Mouse (Mus musculus) induced T-regulatory cell, adult 2 months (primary cell): ENCODE measurements around the gene Hes6.

Experiments used
- DNase-seq: peaks from one replicate; pipeline ENCODE4 v3.0.0-alpha.2; 2012; ENCODE audit warnings: low read depth

The Hes6 gene

GRCm38 (mm10) chr1:91441855-91442254 is 28.0 kb upstream of the Hes6 start:
- DNase-seq = no peak

GRCm38 (mm10) chr1:91439776-91440175 is 25.9 kb upstream of the Hes6 start:
- no peak for DNase-seq

- no peak for DNase-seq
Observed at GRCm38 (mm10) chr1:91437573-91437972, 23.7 kb upstream of the Hes6 start.

DNA sequence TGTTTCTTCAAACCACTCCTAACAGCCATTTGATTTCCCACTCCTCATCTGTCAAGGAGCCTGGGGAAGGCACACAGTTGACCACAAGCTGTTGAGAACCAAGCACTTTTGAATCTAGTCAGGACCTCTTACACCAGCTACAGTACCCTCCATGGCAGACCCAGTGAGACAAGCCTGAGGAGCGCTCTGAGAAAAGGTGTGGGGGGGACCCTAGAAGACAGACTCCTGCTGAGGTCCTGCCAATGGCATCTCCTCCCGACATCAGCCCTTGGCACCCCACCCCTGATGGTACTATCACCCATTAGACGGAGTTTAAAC is 23.2 kb upstream of the Hes6 start:
- DNase-seq = no peak

GRCm38 (mm10) chr1:91436380-91437082 is 22.7 kb upstream of the Hes6 start:
- no peak for DNase-seq

DNA sequence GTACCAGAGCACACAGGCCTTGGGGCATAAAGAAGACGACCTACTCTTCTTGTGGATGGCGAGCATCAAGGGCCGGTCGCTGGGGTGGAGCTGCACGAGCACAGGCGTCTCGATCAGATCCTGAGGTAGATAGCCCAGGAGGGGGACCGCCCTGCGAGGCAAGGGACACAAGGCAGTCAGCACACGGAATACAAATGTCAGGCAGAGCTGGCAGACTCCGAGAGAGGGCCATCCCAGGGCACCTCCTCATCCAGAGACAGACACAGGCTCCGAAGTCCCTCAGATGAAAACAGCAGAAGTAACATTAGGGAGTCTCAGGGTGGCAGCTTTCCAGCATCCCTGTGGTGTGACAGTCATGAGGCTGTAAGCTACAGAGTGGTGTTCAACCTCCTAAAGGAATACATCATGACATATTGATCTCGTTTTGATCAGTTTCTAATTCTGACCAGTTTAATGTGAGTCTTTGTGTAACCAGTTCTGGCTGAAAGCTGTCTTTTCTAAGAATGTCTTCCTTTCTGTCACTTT is 21.8 kb upstream of the Hes6 start:
- no peak for DNase-seq

GRCm38 (mm10) chr1:91434905-91435304 is 21.1 kb upstream of the Hes6 start:
- DNase-seq = no peak

GRCm38 (mm10) chr1:91430761-91431160 is 16.9 kb upstream of the Hes6 start:
- no peak for DNase-seq

GRCm38 (mm10) chr1:91429212-91429611 is 15.4 kb upstream of the Hes6 start:
- no peak for DNase-seq

- DNase-seq = peak; percentile 81
Observed at GRCm38 (mm10) chr1:91428614-91429013, 14.8 kb upstream of the Hes6 start.

DNA sequence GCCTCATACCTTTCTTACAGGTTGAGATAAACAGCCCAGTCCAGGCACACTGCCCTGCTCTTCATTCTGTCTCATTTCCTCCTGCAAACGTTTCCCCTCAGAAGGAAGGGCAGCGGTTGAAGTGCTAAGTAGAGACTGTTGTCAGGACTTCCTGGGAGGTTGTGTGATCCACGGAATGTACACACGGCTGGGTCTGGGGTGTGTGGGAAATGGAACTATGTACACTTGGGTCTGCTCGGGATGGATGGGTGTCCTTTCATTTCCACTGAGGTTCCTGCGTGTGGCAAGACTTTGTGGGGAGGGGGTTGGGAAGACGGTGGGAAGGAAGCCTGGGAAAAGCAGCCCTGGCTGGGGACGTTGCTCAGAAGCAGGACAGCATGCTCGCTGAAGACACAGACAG is 12.6 kb upstream of the Hes6 start:
- no peak for DNase-seq

- no peak for DNase-seq
Observed at GRCm38 (mm10) chr1:91420601-91421065, 6.8 kb upstream of the Hes6 start.

DNA sequence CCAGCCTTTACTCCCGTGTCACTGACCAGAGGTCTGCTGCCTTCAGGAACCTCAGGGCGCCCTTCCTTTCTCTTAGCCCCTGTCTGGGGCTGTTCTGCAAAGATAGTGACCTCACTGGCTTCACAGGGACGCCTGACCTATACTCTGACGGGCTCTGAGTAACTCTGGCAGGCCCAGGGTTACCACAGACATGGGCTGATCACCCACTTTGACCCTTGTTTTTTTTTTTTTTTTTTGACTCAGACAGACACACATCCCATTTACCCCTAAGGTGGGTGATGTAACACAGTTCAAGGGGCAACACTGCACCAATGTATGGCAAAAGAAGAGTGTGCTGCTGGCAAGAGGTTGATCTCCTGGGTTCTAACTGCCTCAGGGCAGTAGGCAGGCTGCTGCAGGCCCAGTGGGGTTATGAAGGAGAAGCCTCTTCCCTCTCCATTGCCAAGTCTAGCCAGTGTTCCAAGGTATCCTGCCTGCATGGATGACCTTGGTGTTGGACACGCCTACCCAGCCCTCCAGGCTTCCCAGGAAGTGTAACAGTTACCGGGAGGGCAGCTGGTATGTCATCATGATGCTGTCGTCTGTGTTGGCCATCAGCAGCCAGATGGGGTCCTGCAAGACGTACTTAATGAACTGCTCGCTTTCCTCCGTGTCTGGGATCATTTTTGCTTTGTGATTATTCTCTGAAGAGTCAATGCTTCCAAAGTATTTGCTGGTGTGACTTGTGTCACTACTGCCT is 6.2 kb upstream of the Hes6 start:
- no peak for DNase-seq

- DNase-seq = no peak
Observed at GRCm38 (mm10) chr1:91417991-91418390, 4.2 kb upstream of the Hes6 start.

DNA sequence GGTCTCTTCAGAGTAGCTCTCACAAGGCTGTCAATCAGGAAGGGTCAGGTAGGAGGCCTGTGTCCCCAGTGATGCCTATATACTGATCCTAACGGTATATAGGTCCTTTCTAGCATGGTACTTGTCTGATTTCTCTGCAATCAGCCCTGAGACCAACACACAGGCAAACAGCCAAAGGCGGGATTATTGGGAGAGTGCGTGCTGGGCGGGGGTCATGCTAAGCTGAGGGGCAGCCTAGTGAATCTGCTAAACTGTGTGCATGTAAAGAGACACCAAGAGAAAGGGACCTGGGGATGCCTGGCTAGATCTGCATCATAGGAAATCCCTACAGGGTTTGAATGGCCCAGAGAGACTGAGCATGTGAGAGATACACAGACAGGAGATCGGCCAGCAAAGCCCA is 1.5 kb upstream of the Hes6 start:
- DNase-seq = no peak

DNA sequence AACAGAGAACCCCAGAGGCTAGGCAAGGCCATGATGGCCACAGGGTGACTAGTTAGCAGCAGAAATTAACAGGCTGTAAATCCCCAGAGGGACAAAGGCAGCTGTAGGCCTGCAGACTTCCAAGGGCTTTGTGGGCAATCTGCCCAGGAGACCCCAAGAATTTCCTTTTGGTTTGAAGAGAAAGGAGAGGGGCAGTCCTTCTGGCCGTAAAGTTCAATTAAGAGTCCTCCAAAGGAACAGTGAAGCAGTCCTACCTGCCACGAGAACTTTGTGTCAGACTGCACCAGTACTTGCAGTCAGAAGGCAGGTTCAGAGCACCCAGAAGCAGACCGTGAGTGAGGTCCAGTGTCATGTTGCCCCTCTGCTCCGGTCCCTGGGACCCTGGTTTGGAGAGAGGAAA is 1.1 kb upstream of the Hes6 start:
- no peak for DNase-seq

- no peak for DNase-seq
Observed at GRCm38 (mm10) chr1:91413536-91413897, 321 bp downstream of the Hes6 start.

GRCm38 (mm10) chr1:91413030-91413506 is 770 bp downstream of the Hes6 start:
- peak; percentile 96 for DNase-seq

GRCm38 (mm10) chr1:91412286-91413029 is 1.4 kb downstream of the Hes6 start:
- no peak for DNase-seq

DNA sequence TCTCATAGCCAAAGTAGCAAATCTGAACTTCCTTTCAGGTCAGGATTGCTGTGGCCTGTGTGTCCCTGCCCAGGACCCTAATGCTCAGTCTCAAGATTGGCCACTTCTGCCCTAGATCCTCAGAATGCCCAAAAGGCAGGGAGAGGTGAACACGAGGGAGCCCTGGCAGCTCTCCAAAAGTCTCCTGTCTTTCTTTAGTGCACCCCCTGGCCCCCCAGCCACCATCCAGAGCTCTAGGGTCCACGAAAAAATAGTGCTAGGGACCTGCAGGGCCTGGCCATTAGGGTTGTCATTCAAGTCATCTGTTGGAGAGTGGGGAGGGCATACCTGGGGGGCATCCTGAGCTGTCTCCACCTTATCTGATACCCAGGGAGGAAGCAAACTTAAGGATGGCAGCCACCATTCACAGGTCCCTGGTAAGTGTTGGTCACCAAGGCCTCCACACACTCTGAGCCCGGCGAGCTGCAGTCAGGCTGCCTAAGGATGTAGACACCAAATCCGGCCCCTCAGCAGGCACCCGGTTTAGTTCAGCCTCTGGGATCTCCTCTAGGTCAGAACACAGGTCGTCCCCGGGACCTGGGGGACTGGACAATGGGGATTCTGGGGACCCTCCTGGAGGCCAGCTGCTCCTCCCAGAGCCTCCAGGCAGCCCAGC is 2.1 kb downstream of the Hes6 start:
- DNase-seq = no peak

DNA sequence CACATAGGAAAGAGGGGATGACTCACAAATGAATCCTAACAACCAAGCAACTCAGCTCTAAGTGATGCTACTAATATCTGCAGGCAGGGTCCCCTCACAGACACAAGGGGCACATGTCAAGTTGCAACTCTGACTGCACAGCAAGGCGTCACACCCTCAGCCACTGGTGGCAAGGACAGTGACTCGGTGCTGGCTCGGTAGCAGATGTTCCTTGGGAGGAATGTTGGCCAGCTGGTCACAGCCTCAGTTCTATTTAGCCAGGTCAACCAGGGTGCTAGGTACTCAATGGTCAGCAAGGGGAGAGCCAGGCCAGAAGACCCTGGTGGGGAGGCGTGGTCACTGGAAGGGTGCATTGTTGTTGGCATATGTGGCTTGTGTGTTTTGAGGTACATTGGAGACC is 6.0 kb downstream of the Hes6 start:
- no peak for DNase-seq
